Mouse (Mus musculus) cerebellum, postnatal 4 days (tissue): Measurements from ENCODE around the gene Asrgl1.
"Not testable (repeated sequence)": the region's sequence is repeated elsewhere in the genome, so short reads cannot be mapped to it uniquely, and the experiment has no call there.

Source experiments
- DNase-seq, 2 experiments: peaks; one replicate each; pipeline ENCODE4 v3.0.0; 2022; ENCODE audit warnings: low spot score in 2 of 2, mixed read lengths in 1 of 2

Gene Asrgl1

DNA sequence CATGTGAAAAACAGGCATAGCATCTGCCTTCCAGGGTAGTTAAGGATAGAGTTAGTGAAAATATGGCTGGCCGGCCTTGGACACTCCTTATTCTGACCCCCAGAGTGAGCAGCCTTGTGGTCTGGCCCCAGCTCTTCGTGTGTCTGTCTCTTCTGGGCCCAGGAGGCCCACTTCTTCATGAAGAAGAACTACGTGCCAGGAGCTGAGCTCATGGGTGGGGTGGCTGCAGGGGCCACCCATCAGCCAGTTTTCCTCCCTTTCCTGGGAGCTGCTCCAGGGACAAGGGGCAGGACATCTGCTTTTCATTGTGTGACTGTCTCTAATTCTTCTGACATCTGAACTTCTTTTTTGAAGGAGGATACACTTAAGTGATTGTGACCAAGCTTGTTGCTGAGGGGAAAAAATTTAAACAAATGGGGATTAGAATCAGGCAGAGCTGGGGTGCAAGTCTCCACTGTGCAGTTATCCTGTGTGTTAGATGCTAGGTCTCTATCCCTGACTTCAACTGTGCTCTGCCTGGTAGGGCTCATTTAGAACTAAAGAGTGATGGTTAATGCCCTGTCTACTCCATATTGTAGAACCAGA, 30.2 kb downstream of the Asrgl1 start:
- no peak for DNase-seq

DNA sequence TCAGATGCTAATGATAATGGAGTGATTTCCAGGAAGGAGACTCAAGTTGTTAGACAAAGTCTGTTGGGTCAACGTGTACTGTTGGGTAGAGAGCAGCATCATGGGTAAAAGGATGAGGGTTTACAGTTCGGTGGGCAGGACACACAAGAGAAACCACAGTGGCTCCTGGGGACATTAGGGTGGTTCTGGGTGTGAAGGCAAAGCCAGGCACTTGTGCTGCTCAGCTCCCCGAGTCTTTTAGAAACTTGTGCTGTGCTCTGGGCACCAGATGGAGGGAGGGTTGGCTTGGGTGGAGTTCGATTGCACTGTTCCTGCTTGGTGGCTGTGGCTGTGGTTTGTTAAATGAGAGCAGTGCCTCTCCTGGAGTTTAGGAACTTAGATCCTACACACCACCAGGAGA, 31.4 kb downstream of the Asrgl1 start:
- no peak for DNase-seq

DNA sequence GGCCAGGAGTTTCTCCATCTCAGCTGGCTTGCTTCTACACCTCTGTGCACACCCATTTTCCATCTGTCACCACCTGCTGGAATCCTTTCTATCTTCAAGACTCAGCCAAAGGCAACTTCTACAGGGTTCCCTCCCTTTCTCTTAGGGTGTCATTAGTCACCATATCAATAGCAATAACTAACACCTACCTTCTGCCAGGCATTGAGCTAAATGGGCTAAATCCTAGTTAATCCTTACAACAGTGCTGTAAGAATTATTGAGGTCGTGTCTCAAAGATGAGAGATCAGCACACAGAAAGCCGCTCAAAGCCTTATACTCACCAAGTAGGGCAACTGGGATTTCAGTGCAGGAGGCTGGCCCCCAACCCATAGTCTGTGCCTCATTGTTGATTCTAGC, 34.4 kb downstream of the Asrgl1 start:
- DNase-seq = no peak

DNA sequence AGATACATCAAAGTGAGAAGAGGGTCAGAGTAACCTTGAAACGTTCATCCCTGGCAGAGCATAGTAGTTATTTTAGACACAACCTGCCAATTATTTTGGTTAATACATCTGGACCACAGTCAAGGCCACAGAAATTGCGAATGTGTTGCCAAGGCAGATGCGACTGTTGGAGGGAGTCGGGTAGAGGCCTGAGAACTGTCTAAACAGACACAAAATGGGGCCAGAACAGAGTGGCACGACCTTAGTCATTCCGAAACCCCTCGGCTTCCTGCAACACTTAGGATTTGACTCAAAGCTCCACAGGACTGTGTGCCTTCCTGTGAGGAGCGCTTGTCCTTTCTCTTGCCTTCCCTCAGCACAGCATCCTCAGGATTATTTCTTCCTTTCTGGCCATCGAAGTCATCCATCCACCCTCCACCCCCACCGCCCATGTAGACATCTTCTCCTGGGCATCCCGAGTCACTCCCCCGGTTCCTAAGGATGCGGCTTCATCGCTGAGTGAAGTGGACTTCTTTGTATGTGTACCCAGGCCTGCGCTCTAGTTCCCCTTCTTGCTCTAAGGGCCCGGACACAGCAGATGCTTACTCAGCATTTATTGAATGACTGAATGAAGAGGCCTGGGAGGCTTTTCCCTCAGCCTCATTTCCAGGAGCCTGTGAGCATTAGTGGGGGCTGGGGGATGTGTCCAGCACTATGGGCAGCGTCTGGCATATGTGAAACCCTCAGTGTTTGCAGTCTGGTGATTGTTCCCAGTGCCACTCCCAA, 35.0 kb downstream of the Asrgl1 start:
- DNase-seq = no peak

DNA sequence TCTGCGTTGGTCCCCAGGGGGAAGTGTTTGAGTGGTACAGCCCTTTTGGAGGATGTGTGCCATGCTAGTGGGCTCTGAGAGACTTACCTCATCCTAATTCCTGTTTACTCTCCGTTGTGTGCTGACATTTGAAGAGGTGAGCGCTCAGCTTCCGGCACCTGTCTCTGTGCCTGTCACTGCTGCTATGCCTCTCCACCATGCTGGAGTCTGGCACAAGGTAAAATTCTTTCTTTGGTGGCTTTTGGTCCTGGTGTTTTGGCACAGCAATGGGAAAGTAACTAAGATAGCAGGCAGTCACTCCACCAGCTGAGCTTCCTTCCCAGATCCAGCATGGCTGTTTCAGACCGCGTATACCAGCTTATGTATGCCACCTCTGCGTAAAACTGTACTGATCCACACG, 35.7 kb downstream of the Asrgl1 start:
- DNase-seq = no peak

DNA sequence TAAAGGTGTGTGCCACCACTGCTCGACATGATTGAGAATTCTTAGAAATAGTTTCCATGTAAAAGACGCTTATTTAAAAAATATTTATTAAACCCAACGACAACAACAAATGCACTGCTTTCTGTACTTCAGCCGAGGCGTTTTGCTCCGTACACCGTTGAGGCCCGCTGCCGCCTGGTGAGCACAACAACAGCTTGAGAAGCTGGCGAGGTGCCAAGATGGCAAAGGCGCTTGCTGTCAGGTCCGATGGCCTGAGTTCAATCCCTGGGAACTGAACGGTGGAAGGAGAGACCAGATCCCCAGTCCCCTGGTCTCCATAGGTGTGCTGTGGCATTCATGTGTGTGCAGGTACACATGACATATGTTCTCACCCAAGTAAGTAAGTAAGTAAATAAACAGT, 38.0 kb downstream of the Asrgl1 start:
- DNase-seq = peak in 1 of 2 experiments; percentile 34

DNA sequence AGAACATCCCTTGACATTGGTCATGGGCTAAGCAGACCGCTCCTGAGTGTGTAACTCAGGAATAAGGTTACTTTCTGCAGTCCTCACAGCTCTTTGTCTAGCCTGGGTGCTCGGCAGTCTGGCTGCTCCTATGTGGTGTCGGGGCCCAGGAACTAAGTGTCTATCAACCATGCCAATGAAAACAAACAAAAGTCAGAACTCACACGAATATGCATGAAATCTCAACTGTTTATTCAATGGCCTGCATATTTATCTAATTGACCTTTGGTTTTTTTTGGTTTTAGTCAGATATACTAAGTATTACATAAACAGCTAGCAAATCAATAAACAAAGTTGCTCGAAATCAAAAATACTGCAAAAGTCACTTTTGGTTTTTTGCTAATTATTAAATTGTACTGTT, 40.3 kb downstream of the Asrgl1 start:
- no peak for DNase-seq

DNA sequence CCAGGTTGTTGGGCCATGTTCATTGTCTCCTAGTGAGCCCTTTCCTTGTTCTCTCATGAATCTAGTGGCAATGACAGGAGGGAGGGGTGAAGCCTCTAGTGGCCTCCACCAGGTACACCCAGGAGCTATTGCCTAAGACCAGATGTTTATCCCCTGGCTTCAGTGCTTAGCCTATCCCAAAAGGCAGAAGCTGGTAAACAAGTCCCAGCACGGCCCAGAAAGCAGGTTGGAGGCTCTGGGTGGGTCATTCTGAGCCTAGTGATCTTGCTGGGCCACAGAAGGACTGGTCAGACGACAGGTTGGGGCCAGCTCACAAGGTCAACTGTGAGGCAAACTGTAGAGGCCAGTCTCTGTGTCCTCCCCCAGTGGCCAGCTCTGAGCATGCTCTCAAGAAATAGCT, 44.7 kb downstream of the Asrgl1 start:
- no peak for DNase-seq

DNA sequence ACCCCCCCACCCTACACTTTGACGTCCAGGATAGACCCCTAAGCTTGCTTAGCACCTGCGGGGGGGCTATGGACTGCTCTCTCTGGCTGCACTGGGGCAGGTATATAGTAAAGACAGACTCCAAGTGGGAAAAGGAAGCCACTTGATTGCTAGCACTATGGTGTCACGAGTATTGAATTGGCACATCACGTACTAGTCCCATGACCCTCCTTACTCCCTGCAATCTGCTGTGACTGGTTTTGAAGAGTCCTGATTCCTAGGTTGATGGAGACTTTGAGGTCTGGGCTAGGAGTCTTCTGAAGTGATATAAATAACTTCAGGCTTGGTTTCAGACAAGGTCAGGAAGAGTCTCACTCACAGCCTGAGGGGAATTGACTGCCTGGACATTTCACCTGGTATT, 45.2 kb downstream of the Asrgl1 start:
- DNase-seq = no peak

DNA sequence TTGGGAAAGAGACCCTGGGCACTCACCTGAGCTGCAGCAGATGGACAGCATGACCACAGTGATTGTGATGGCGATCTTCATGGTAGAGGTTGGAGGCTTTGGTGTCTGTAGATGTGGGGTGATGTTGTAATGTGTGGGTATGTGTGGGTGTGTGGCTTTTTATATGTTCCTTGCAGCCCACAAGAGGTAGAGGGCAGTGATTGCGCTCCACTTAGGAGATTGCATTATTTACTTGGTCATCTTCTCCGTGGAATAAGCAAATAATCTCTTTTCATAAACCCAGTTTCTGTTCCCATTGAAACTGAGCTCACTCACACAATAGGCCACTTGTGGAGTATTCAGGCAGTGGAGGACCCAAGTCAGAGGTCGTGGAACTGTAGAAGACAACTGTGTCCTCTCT, 47.6 kb downstream of the Asrgl1 start, which contains the start of gene Scgb1a1:
Gene Scgb1a1 (minus strand): TSS at position 138 of the 400 bp plus-strand sequence.
- DNase-seq = no peak

DNA sequence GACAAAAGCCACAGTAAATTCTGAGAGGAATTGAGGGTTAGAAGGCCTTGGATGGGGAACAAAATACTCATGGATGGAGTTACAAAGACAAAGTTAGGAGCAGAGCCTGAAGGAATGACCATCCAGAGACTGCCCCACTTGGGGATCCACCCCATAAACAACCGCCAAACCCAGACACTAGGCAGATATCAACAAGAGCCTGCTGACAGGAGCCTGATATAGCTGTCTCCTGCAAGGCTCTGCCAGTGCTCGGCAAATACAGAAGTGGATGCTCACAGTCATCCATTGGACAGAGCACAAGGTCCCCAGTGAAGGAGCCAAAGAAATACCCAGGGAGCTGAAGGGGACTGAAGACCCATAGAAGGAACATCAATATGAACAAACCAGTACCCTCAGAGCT, 51.5 kb downstream of the Asrgl1 start:
- DNase-seq = not testable (repeated sequence)

DNA sequence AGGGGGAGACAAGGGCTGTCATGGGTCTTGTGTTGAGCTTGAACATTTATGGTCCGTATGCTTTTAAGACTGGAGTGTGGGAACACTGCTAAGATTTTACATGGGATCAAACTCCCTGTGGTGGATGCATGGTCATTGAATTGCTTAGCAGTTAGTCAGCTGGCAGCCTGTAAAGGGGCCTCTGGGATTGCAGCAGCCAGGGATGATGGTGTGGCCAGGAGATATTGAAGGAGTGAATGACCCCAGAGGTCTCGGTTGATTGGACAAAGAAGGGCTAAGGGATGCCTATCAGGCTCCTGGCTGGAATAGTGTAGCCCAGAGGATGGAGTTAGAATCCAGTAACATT, 52.5 kb downstream of the Asrgl1 start:
- no peak for DNase-seq

DNA sequence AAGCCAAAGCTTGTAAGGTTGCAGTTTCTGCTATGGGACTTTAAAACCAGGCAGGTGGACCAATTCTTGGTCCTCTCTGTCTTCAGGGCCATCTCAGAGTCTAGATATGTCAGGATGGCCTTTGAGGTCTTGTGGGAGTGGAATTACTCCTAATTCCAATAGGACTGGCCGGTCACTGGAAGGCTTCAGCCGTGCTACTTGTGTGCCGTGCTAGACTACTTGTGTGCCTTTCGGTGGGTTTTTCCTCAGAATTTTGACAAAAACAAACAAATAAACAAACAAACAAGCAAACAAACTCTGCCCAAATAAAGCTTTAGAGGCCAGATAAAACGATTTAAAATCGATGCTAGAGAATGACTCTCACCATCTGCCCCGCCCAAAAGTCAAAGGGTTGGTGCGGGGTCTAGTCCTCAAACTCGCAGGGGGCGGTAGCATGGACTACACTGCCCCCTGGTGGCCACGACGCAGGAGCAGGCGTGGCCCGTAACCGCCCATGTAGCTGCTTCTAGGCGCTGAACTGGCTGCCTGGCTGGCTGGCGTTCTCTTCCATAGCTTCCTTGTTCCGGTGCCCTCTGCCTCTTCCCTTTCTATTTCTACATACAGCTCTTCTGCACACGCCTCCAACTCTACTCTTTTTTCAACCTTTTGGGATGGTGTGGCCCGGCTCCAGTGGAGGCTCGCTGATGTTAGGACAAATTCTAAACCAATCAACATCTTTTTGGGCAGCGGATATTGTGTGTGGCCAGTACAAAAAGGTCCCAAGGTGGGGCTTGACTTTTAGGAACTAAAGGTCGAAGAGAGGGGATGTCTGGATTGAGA, 53.0 kb downstream of the Asrgl1 start:
- peak; percentile 81 to 88 for DNase-seq

DNA sequence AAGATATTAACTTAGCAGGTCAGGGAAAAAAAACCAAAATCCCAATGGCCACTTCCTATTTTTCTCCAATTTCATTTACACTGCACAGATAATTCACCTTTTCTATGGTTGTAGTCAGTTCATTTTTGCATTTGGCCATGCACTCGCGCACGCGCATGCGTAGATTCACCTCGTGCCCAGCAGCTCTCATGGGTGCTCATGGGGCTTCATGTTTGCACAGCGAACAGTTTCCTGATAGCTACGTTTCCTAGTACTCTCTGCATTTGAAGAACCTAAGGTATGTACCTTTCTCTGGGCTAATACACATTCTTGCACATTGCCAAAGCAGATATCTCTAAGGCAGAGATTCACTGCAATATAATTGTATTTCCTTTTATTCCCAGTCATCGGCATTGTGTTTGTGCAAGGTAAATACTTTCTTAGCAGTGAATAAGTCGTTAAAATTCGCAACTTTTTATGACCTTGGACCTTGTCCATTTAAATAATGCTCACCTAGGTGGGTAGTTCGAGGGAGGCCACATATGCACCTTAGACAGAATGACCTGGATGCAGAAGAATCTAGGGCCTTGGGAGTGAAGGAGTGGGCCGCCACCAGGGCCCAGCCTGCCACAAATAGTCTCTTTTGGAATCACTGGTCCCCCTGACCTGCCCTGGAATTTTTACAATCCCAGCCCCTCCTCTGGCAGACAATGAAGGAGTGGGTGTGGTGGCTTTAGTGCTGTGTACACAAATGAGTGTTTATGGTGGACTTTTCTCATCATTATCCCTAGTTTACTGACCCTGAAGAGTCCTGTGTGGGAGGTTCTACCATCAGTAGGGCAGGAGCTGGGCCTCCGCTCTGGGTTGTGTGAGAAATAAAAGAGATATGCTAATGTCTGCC, 53.9 kb downstream of the Asrgl1 start:
- DNase-seq = no peak

DNA sequence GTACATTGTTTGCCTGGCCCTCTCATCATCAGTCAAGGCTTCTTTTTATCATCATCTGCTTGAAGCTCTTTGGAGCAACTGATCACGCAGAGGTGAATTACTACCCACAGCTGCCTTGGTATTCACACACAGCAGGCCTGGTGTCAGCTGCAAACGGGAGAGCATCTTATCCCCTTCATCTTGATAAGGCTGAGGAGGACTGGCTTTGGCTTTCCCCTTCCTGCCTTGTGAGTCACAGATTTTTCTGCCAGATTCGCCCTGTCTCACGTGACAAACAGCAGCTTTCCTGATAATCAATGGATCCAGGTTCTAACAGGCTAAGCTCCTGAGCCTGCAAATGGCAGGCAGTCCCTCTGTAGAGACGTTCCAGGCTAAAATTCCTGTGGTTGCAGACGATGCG, 55.5 kb downstream of the Asrgl1 start:
- no peak for DNase-seq

DNA sequence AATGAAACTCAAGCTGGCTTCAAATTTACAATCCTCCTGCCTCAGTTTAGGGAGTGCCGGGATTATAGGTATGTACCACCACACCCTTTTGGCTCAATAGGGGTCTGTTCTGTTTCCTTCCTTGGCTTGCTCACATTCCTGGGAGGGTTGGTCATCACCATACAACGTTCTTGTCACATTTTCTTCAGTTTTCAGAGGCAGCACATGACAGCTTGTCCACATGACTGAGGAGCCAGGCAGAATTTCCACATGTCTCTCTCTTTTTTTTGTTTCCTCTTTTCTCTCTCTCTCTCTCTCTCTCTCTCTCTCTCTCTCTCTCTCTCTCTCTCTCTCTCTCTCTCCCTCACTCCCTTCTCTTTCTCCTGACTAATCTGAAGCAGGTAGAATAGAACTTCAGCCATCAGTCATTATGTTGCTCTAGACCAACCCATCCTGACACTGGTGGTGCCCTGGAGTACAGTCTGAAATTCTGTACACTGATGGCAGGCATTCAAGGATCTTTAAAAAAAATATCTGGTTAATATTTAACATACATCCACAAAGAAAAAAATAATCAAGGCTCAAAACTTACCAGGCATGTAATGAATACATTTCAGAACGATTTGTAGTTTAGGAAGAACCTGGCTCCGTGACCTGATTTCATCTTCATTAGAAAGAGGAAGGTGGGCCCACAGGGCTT, 58.3 kb downstream of the Asrgl1 start:
- DNase-seq = no peak

DNA sequence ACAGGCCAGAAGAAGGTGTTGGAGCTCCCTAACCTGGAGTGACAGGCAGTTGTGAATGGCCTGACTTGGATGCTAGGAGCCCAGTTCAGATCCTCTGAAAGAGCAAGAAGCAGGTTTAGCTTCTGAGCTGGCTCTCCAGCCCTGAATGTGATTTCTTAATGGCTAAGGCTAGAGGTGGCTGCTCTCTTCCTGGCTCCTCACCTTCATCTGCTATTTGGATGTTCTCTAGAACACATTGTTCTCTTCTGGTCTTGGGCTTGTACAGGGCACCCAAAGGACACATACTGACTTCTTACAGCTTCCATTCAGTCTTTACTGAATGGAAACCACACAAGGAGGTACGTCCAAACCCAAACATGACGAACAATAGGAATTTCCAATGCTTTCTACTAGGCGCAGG, 59.4 kb downstream of the Asrgl1 start:
- no peak for DNase-seq

DNA sequence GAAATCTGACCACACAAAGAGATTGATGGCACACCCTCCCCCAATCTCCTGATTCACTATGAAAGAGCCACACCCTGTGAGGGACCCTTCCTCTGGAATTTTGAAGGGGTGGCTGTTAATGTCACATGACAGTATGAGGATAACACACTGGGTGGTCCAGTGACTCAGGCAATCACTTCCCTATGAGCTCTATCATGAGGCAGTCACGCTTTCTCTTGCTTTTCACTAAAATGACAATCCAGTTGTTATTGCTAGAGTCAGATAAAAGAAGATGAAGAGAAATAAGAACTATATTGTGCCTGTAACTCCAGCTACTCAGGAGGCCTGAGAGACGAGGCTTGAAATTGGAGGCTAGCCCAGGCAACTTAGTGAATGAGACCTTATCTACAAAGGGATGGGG, 59.9 kb downstream of the Asrgl1 start:
- no peak for DNase-seq

DNA sequence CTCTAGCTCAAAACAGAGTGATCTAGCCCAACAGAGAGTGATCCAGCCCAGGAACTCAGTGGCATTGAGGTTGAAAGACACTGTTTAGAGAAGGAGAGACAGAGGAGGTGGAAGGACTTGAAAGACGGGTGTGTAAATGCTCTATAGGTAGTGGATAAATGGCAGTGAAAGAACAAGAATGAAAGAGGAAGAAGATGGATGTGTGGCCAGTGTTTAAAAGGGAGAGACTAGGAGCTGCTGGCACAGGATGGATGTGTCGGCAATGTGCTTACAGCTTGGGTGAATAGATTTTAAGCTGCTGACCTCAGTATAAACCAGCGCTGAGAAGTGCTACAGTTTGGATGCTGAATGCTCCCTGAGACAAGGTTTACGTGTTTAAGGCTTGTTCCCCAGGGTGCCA, 61.0 kb downstream of the Asrgl1 start:
- DNase-seq = no peak

DNA sequence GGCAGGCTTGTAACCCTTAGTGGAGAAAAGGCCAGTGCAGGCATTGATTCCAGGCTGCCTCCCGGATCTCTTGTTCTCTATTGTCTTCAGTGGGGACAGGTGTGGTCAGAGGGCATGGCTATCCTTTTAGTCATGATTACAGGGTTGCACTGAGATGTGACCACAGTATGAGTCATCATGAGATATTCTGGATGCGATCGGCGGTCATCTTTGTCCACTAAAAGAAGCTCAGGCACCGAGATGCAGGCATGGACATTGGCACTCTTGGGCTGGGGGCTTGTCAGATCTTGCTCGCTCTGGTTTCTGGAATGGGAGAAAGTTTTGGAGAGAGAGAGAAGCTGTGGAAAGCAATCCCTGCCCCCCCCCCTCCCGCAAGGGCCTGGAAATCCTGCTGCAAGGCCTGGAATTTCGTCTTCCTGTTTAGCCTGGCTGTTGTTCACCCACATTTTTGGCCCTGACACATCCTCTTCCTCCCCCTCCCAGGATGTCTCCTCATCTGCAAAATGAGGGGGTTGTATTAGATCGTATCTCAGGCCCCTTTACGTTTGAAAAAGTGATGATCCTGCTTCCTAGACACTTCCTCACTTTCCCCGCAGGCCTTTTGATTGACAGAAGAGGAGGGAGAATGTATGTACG, 61.5 kb downstream of the Asrgl1 start:
- no peak for DNase-seq

DNA sequence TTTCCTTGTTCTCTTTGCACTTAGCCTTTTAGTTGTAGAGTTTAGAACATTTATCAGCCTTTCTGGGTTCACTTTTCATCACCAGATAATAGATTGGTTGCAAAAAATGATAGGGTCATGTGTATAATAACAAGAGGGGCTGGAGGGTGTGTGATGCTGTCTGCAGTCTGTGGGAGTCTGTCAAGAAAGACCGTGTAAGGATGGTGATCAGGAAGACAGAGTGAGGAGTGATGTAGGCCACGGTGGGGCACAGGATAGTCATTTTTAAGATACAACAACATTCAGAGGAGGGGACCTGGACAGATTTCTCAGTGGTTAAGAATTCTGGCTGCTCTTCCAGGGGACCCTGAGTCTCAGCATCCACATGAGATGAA, 63.3 kb downstream of the Asrgl1 start:
- no peak for DNase-seq
